Mouse (Mus musculus) liver, embryonic 13.5 days (tissue): ENCODE data around the gene Prune1. TPM values are rescaled to one million over a fixed set of nuclear protein-coding genes. Genes with fewer than 3 reads are reported as not detected.
A peak's percentile ranks its signal among the peaks of the same experiment; 100 is the strongest.

Source experiments
- ATAC-seq: fragments of 200-750 bp; cut with Nextera tagmentation; 2 replicates; pipeline ENCODE4 v1.8.0; 2017; ENCODE audit warnings: low read depth, mild to moderate bottlenecking, moderate number of reproducible peaks, moderate library complexity
- DNase-seq: peaks from one replicate; pipeline ENCODE4 v3.0.0; 2022
- H3K27ac ChIP-seq: fragments of 300-500 bp; sonication (generic); 2 replicates; pipeline ENCODE4 v1.5.1; 2015; ENCODE audit warnings: moderate library complexity, mild to moderate bottlenecking, inconsistent platforms
- H3K27me3 ChIP-seq: fragments of 300-500 bp; sonication (generic); 2 replicates; pipeline ENCODE4 v1.6.1; 2015; ENCODE audit warnings: mild to moderate bottlenecking, inconsistent platforms
- H3K36me3 ChIP-seq: fragments of 300-500 bp; sonication (generic); 2 replicates; pipeline ENCODE4 v1.6.1; 2015; ENCODE audit warnings: mild to moderate bottlenecking, inconsistent platforms
- H3K4me1 ChIP-seq: fragments of 300-500 bp; sonication (generic); replicated peaks from 2 replicates; pipeline ENCODE4 v1.6.1; 2015; ENCODE audit warnings: inconsistent platforms
- H3K4me2 ChIP-seq: fragments of 300-500 bp; sonication (generic); 2 replicates; pipeline ENCODE4 v1.6.1; 2015; ENCODE audit warnings: inconsistent platforms, mild to moderate bottlenecking, moderate library complexity
- H3K4me3 ChIP-seq: fragments of 300-500 bp; sonication (generic); replicated peaks from 2 replicates; pipeline ENCODE4 v1.5.1; 2015; ENCODE audit warnings: mild to moderate bottlenecking, inconsistent platforms
- H3K9ac ChIP-seq: fragments of 300-500 bp; sonication (generic); 2 replicates; pipeline ENCODE4 v1.6.1; 2015; ENCODE audit warnings: mild to moderate bottlenecking, inconsistent platforms
- H3K9me3 ChIP-seq: fragments of 300-500 bp; sonication (generic); replicated peaks from 2 replicates; pipeline ENCODE4 v1.6.1; 2016; ENCODE audit warnings: inconsistent platforms
- WGBS: fragments of 180-500 bp; shearing (Covaris S2); methylation state at CpG from one replicate; pipeline ENCODE4 v1.1.7; 2015; ENCODE audit not compliant: insufficient replicate concordance; 5-methylcytosine and 5-hydroxymethylcytosine counted together
- polyA plus RNA-seq: library from polyadenylated mRNA; unstranded; fragments of >200 nt; fragmentation: Nextera tagmentation; extraction: Ambion mirVana; gene quantifications from 2 replicates; pipeline ENCODE4 v1.2.1, GENCODE M21; 2015

Prune1 gene
- polyA plus RNA-seq, result 8.6 and 11.0 TPM in 2 replicates

- H3K9me3 ChIP-seq, result no peaks in the 10 kb centered on the region
- under 1% methylated on average over 53 of the region's 53 CpGs for WGBS
- no peaks in the 10 kb centered on the region for H3K36me3 ChIP-seq
- H3K4me1 ChIP-seq, result peaks cover 76% of the 10 kb centered on the region
- peak within 1 kb of the TSS; percentile 97 for H3K27ac ChIP-seq
- ATAC-seq, result peak; percentile 83
- peak; percentile 99 for DNase-seq
- peak within 1 kb of the TSS; percentile 82 for H3K4me3 ChIP-seq
- H3K27me3 ChIP-seq, result no peaks in the 10 kb centered on the region
- peak within 1 kb of the TSS; percentile 90 for H3K9ac ChIP-seq
- H3K4me2 ChIP-seq, result peak within 1 kb of the TSS; percentile 79
Observed at GRCm38 (mm10) chr3:95281216-95282126, at the start of gene Prune1, which contains the start of gene Mindy1. Gene Prune1, minus strand, starts transcription at chr3:95282076. Gene Mindy1, plus strand, starts transcription at chr3:95281345.

DNA sequence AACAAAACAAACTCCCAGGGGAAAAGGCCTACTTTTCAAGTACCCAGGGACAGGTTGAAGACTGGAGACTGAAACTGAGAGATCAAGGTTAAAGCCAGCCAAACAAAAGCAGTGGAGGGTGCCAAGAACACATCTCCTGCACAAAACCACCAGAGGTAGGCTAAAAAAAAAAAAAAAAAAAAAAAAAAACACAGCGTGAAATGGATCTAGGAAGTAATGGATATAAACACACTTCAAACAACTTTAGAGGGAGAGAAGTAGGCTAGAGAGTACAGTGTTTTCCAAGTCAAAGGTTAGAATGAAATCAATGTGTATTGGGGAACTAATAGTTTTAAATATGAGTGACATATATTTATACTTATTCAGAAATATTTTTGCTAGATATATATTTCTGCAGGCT is 49.7 kb upstream of the Prune1 start:
- Histone ChIP-seq H3K27me3 (no peaks in the 10 kb centered on the region), H3K9ac (no peak overlapping the region), H3K27ac (no peak overlapping the region), H3K4me2 (no peak overlapping the region), H3K4me1 (no peaks in the 10 kb centered on the region), H3K36me3 (peaks cover 85% of the 10 kb centered on the region), H3K9me3 (no peaks in the 10 kb centered on the region), H3K4me3 (no peak overlapping the region)
- ATAC-seq, result no peak
- no peak for DNase-seq
- 67% methylated on average over 1 of the region's 1 CpGs for WGBS

- H3K36me3 ChIP-seq, result peaks cover 91% of the 10 kb centered on the region
Observed at GRCm38 (mm10) chr3:95328803-95329404, 47.0 kb upstream of the Prune1 start.

GRCm38 (mm10) chr3:95324454-95325144 is 42.7 kb upstream of the Prune1 start:
- DNase-seq, result no peak
- WGBS, result 80% methylated on average over 6 of the region's 6 CpGs

More at GRCm38 (mm10) chr3:95328803-95329404, 47.0 kb upstream of the Prune1 start:
- Histone ChIP-seq H3K9ac (no peak overlapping the region), H3K4me2 (no peak overlapping the region), H3K4me1 (0 out of 2 replicates have a peak, but pooled peaks cover under 1% of the 10 kb centered on the region), H3K27ac (no peak overlapping the region), H3K27me3 (no peaks in the 10 kb centered on the region), H3K4me3 (no peak overlapping the region), H3K9me3 (no peaks in the 10 kb centered on the region)
- WGBS, result 68% methylated on average over 1 of the region's 1 CpGs
- DNase-seq, result no peak
- ATAC-seq, result no peak

DNA sequence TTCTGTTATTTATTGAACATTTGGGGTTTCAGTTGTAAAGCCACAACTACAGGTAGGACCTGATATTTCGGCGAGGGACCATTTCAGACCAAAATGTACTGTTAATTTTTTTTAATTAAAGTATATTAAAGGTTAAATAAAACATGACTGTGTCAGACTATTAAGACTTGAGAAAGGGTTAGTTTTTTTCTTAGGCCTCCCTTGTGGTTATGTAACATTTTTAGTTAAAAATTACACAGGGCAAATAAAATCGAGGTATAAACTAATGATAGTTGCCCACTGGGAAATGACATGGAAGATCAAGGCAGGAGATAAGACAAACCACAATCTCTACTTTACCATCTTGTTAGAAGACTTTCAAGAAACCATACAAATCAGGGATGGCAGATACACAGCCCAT is 41.6 kb upstream of the Prune1 start:
- peaks cover 97% of the 10 kb centered on the region for H3K36me3 ChIP-seq
- no peak overlapping the region for H3K4me3 ChIP-seq
- H3K4me1 ChIP-seq, result peaks cover 33% of the 10 kb centered on the region
- no peaks in the 10 kb centered on the region for H3K9me3 ChIP-seq
- ATAC-seq, result no peak
- H3K9ac ChIP-seq, result no peak overlapping the region
- H3K27ac ChIP-seq, result peak overlapping the region; percentile 64
- WGBS, result 64% methylated on average over 3 of the region's 3 CpGs
- DNase-seq, result no peak
- H3K27me3 ChIP-seq, result no peaks in the 10 kb centered on the region
- no peak overlapping the region for H3K4me2 ChIP-seq

More at GRCm38 (mm10) chr3:95324454-95325144, 42.7 kb upstream of the Prune1 start:
- Histone ChIP-seq H3K9ac (no peak overlapping the region), H3K27me3 (no peaks in the 10 kb centered on the region), H3K36me3 (peaks cover 94% of the 10 kb centered on the region), H3K4me3 (no peak overlapping the region), H3K4me1 (peaks cover 21% of the 10 kb centered on the region), H3K4me2 (no peak overlapping the region), H3K9me3 (no peaks in the 10 kb centered on the region), H3K27ac (no peak overlapping the region)
- ATAC-seq, result no peak

- Histone ChIP-seq H3K9me3 (no peaks in the 10 kb centered on the region), H3K27me3 (no peaks in the 10 kb centered on the region), H3K36me3 (peaks cover 70% of the 10 kb centered on the region), H3K4me2 (no peak overlapping the region), H3K9ac (no peak overlapping the region), H3K27ac (no peak overlapping the region), H3K4me1 (peaks cover 59% of the 10 kb centered on the region), H3K4me3 (no peak overlapping the region)
- ATAC-seq (no peak), DNase-seq (no peak)
- WGBS, result 74% methylated on average over 12 of the region's 12 CpGs
Observed at GRCm38 (mm10) chr3:95319701-95320625, 38.1 kb upstream of the Prune1 start.

DNA sequence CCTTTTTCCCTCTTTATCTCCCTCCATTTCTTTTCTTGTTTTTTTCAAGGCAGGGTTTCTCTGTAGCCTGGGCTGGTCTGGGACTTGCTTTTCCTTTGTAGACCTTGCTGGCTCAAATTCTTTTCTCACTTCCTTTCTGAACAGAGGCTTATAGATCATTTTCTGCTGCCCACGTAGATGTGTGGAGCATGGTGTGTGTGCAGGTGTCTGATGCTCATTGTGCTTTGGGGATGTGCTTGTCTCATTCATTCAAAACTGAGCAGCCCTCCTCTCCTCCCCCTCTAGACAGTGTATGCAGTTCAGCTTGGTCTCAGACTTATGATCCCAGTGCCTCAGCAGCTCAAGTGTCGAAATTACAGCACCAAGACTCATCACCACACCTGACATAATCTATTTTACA is 37.2 kb upstream of the Prune1 start:
- H3K4me3 ChIP-seq, result peak overlapping the region; percentile 22
- H3K27me3 ChIP-seq, result no peaks in the 10 kb centered on the region
- peak overlapping the region; percentile 50 for H3K9ac ChIP-seq
- WGBS, result 68% methylated on average over 2 of the region's 2 CpGs
- peak overlapping the region; percentile 51 for H3K4me2 ChIP-seq
- H3K9me3 ChIP-seq, result no peaks in the 10 kb centered on the region
- H3K4me1 ChIP-seq, result peaks cover 67% of the 10 kb centered on the region
- ATAC-seq (no peak), DNase-seq (no peak)
- H3K36me3 ChIP-seq, result peaks cover 62% of the 10 kb centered on the region
- H3K27ac ChIP-seq, result peak overlapping the region; percentile 79

DNA sequence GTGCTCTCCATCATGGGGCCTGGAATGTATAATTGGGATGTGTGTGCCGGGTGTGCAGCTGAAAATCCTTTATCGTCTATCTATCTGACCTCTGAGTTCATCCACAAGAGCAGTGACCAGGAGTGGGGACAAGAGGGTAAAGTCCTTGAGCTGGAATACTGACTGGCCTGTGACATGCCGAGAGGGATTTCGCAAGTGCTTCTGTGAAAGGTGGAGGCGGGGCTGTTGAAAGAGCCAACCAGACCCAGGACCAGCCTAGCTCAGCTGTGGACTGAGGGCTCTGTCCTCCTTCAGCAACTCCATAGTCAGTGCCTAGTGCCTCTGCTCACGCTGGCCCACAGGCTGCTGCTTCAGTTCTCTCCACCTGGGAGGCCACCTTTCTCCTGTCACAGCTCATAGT is 36.7 kb upstream of the Prune1 start:
- peak overlapping the region; percentile 22 for H3K4me3 ChIP-seq
- H3K27ac ChIP-seq, result peak overlapping the region; percentile 79
- DNase-seq, result no peak
- peaks cover 68% of the 10 kb centered on the region for H3K4me1 ChIP-seq
- no peaks in the 10 kb centered on the region for H3K9me3 ChIP-seq
- H3K36me3 ChIP-seq, result peaks cover 56% of the 10 kb centered on the region
- peak overlapping the region; percentile 50 for H3K9ac ChIP-seq
- H3K4me2 ChIP-seq, result peak overlapping the region; percentile 51
- WGBS, result 63% methylated on average over 6 of the region's 6 CpGs
- peak; percentile 7; the same call in 1 of the 2 replicates for ATAC-seq
- no peaks in the 10 kb centered on the region for H3K27me3 ChIP-seq

- H3K27ac ChIP-seq, result peak overlapping the region; percentile 79
- peaks cover 46% of the 10 kb centered on the region for H3K36me3 ChIP-seq
- H3K27me3 ChIP-seq, result no peaks in the 10 kb centered on the region
- 26% methylated on average over 12 of the region's 12 CpGs for WGBS
- H3K4me2 ChIP-seq, result peak overlapping the region; percentile 96
- H3K4me1 ChIP-seq, result peaks cover 76% of the 10 kb centered on the region
- ATAC-seq (no peak), DNase-seq (peak; percentile 50)
- H3K4me3 ChIP-seq, result peak overlapping the region; percentile 18
- peak overlapping the region; percentile 54 for H3K9ac ChIP-seq
- no peaks in the 10 kb centered on the region for H3K9me3 ChIP-seq
Observed at GRCm38 (mm10) chr3:95317414-95318080, 35.7 kb upstream of the Prune1 start.
